Mouse (Mus musculus): ENCODE measurements around the gene Nktr. TPM values are rescaled to one million over a fixed set of nuclear protein-coding genes. Genes with fewer than 3 reads are reported as not detected.
A peak's percentile ranks its signal among the peaks of the same experiment; 100 is the strongest.

Gene Nktr
- polyA plus RNA-seq, 1 experiment from 2014 or later: 62.6 TPM

DNA sequence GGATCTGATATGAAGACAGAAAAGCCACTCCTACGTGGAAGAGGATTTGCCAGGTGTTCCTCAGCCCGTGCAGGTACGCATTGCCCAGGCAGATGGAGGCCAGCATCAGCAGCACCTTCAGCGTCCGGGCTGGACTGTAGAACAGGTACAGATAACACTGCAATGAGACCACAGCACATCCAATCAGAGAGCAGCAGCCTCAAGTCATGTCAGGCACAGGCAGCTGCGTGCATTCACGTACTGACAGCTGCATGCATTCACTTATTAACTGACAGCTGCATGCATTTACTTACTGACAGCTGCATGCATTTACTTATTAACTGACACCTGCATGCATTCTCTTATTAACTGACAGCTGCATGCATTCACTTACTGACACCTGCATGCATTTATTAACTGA lies 34.3 kb upstream of the Nktr start:
- WGBS: 69% methylated on average over 7 of the region's 7 CpGs
- no peak for ATAC-seq
- no peak overlapping the region for H3K9ac ChIP-seq
- no peak overlapping the region for H3K4me2 ChIP-seq (replicated peaks)
- no peak overlapping the region for H3K27ac ChIP-seq
- H3K27me3 ChIP-seq (replicated peaks): no peaks in the 10 kb centered on the region
- H3K4me3 ChIP-seq (replicated peaks): no peak overlapping the region
- H3K36me3 ChIP-seq: peaks cover 14% of the 10 kb centered on the region
- H3K9me3 ChIP-seq: no peaks in the 10 kb centered on the region
- 0 out of 2 replicates have a peak, but pooled peaks cover 1% of the 10 kb centered on the region for H3K4me1 ChIP-seq (replicated peaks)

DNA sequence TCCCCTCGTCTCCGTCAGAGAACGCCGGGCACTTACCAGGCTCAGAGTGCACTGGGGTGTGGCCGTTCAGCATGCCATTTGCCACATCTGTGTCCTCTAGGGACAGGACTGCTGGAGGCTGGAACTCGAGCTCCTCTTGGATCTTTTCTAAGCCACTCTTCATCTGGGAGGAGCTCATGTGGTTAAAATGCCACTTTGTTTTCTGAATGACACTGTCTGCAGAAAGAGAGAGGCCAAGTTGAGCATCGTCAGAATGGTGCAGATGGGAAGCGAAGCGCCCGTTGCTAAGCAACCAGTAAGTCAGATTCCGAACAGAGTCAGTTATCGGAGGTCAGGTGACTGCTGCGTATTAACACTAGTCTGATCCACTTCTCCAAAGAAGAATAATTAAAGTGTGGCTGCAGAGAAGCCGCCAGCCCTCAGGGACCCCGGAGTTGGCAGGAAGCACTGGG lies 28.7 kb upstream of the Nktr start:
- WGBS: 79% methylated on average over 15 of the region's 15 CpGs

DNA sequence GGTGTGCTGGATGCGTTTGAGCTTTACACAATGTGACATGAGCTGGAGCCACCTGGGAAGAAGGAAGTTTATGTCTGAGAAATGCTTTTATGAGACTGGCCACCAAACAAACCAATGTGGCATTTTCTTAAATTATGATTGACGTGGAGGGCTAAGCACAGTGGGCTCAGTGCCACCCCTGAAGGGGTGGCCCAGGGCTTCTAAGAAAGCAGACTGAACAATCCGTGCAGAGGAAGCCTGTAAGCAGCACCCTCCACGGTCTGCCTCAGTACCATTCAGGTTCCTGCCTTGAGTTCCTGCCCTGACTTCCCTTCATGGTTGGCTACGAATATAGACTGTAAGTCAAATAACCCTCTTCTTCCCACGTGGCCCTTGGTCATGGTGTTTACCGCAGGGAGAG lies 28.2 kb upstream of the Nktr start:
- Histone ChIP-seq H3K9ac (no peak overlapping the region), H3K27me3 (replicated peaks) (no peaks in the 10 kb centered on the region), H3K27ac (no peak overlapping the region), H3K4me1 (replicated peaks) (no peaks in the 10 kb centered on the region), H3K4me3 (replicated peaks) (no peak overlapping the region), H3K36me3 (peaks cover 14% of the 10 kb centered on the region), H3K4me2 (replicated peaks) (no peak overlapping the region), H3K9me3 (no peaks in the 10 kb centered on the region)
- 87% methylated on average over 7 of the region's 7 CpGs for WGBS
- no peak for ATAC-seq

More for the DNA sequence above, 28.7 kb upstream of the Nktr start:
- Histone ChIP-seq H3K27me3 (replicated peaks) (no peaks in the 10 kb centered on the region), H3K9ac (no peak overlapping the region), H3K27ac (no peak overlapping the region), H3K4me3 (replicated peaks) (no peak overlapping the region), H3K9me3 (no peaks in the 10 kb centered on the region), H3K36me3 (peaks cover 18% of the 10 kb centered on the region), H3K4me1 (replicated peaks) (no peaks in the 10 kb centered on the region), H3K4me2 (replicated peaks) (no peak overlapping the region)
- ATAC-seq: no peak

DNA sequence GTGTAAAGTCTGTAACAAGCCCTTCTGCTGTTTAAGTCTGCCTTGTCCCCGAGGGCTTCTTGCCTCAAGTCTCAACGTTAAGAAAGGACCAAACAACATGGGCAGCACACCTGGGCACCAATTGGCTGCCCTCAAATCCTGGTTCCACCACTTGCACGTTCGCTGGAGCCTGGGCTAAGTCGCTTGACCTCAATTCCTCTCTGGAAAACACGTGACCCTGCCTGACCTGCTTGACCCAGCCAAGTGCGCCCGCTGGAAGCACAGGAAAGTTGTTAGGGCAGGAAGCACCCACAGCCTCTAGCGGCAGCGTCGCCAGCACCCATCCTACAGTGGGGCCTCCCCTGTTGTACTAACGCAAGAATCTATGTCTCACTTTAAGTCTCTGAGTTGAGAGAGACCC lies 24.2 kb upstream of the Nktr start:
- Histone ChIP-seq H3K27ac (no peak overlapping the region), H3K9me3 (no peaks in the 10 kb centered on the region), H3K36me3 (0 out of 2 replicates have a peak, but pooled peaks cover 8% of the 10 kb centered on the region), H3K4me1 (replicated peaks) (no peaks in the 10 kb centered on the region), H3K27me3 (replicated peaks) (no peaks in the 10 kb centered on the region), H3K4me3 (replicated peaks) (no peak overlapping the region), H3K9ac (no peak overlapping the region), H3K4me2 (replicated peaks) (no peak overlapping the region)
- no peak for ATAC-seq
- WGBS: 80% methylated on average over 12 of the region's 12 CpGs

DNA sequence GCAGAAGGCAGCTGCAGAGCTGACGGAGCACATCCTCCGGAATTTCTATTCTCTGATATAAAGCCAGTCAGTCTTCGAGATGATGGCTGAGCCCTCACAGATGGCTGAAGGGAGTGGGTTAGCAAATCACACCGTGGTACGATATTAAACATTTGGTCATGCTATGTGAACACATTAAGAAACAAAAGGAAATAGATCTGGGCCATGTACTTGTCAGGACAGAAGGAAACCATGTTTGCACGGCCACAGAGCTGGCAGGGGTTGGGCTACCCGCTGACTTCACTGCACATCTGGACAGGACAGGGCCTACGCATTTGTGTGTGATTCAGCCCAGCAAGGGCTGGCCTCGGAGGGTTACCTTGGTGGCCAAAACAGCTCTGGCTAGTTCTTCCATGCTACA lies 22.3 kb upstream of the Nktr start:
- H3K9ac ChIP-seq: no peak overlapping the region
- no peaks in the 10 kb centered on the region for H3K9me3 ChIP-seq
- no peak for ATAC-seq
- H3K4me3 ChIP-seq (replicated peaks): no peak overlapping the region
- 0 out of 2 replicates have a peak, but pooled peaks cover 3% of the 10 kb centered on the region for H3K36me3 ChIP-seq
- 91% methylated on average over 9 of the region's 9 CpGs for WGBS
- no peak overlapping the region for H3K4me2 ChIP-seq (replicated peaks)
- no peaks in the 10 kb centered on the region for H3K27me3 ChIP-seq (replicated peaks)
- no peak overlapping the region for H3K27ac ChIP-seq
- no peaks in the 10 kb centered on the region for H3K4me1 ChIP-seq (replicated peaks)

DNA sequence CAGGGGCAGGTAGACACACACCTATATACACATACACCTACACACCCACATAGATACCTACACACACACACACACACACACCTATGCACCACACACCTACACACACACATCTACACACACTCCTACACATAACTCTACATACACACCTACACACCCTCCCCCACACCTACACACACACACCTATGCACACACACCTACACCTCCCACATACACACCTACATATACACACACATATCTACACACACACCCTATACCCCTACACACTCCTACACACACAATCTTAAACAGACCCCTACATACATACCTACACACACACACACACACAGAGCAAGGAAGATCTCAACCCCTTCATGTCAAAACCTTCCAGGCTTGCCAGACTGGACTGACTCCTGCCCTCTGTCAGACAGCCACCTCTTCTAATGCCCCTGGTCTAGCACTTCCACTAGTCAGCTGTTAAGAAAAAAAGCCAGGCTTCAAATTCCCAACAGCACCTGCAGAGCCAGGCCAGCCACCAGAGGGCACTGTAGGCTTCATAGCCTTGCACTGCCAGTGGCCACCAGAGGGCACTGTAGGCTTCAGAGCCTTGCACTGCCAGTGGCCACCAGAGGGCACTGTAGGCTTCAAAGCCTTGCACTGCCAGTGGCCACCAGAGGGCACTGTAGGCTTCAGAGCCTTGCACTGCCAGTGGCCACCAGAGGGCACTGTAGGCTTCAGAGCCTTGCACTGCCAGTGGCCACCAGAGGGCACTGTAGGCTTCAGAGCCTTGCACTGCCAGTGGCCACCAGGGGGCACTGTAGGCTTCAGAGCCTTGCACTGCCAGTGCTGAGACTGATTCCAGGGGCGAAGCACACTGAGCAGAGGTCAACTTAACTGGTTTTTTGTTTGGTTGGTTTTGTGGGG lies 21.6 kb upstream of the Nktr start:
- H3K4me2 ChIP-seq (replicated peaks): no peak overlapping the region
- H3K4me1 ChIP-seq (replicated peaks): no peaks in the 10 kb centered on the region
- no peaks in the 10 kb centered on the region for H3K9me3 ChIP-seq
- 89% methylated on average over 1 of the region's 1 CpGs for WGBS
- no peak overlapping the region for H3K27ac ChIP-seq
- peak; percentile 41; the same call in 1 of the 2 replicates for ATAC-seq
- H3K36me3 ChIP-seq: 0 out of 2 replicates have a peak, but pooled peaks cover 3% of the 10 kb centered on the region
- H3K9ac ChIP-seq: no peak overlapping the region
- H3K27me3 ChIP-seq (replicated peaks): no peaks in the 10 kb centered on the region
- no peak overlapping the region for H3K4me3 ChIP-seq (replicated peaks)

DNA sequence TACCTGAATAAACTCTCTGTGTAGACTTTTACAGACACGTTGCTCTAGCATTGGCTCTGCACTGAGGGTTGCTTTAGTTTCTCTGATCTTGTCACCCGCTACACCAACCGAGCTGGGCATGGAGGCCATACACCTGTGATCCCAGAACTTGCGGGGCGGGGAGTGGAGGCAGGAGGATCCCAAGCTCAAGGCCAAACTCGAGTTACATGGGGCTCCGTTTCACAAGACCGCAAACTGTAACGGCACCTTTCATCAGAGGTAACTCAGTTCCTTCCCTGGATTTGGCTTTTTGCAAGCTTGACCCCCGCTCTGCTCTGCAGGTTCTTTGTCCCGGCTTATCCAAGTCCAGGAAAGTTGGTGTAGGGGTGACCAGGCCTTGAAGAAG lies 14.7 kb upstream of the Nktr start:
- WGBS: 34% methylated on average over 11 of the region's 11 CpGs
- Histone ChIP-seq H3K4me1 (replicated peaks) (peaks cover 17% of the 10 kb centered on the region), H3K9ac (peak overlapping the region; percentile 70; the same call in 1 of the 2 replicates), H3K4me2 (replicated peaks) (peak overlapping the region; percentile 92), H3K4me3 (replicated peaks) (peak overlapping the region; percentile 86), H3K27me3 (replicated peaks) (no peaks in the 10 kb centered on the region), H3K9me3 (no peaks in the 10 kb centered on the region), H3K27ac (no peak overlapping the region), H3K36me3 (no peaks in the 10 kb centered on the region)
- ATAC-seq: no peak

DNA sequence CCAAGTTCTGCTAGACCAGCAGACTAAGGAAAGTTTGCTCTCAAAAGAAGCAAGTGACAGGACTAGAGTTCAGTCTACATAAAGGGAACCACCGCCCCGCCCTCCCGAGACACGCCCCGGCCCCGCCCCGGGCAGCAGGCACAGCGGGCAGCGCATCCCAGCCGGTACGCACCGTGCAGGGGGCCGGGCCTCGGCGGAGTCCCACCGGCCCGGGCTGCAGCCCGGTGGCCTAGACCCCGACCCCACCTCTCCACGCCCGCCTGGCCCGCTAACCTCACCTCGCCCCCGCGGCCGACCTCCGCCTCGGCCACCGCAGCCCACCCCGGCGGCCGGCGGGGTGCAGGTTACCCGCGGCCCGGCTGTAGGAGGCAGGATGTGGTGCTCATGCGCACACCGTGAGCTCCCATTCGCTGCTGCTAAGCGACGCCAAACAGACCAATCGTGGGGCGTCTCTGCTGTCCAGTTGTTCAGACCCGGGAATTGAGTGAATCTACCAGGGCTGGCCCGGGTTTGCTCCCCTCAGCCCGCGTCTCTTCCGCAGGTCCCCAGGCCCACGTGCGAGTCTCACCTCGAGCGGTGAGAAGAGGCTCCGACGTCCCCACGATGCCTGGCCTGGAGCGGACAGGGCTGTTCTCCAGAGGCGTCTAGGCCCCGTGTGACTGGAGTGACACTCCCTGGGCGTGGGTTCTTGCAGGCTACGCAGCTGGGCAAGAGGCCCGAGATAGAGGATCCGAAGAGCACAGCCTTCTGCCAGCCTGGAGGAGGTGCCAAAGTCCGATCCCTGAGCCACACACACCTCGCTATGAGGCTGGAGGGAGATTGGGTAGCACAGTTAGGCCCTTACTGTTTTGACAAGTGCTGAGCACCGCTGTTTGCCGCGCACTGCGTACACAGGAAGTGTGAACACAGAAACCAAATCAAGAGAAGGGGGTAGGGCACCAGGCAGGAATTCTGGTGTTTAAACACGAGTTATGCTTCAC lies 14.0 kb upstream of the Nktr start, which contains the start of gene Sec22c:
Gene Sec22c (minus strand): TSS at position 845 of the 980 bp plus-strand sequence.
- ATAC-seq: peak; percentile 99
- no peaks in the 10 kb centered on the region for H3K9me3 ChIP-seq
- no peaks in the 10 kb centered on the region for H3K27me3 ChIP-seq (replicated peaks)
- H3K36me3 ChIP-seq: no peaks in the 10 kb centered on the region
- peak within 1 kb of the TSS; percentile 86 for H3K4me3 ChIP-seq (replicated peaks)
- H3K27ac ChIP-seq: peak within 1 kb of the TSS; percentile 91
- under 1% methylated on average over 66 of the region's 69 CpGs for WGBS
- H3K9ac ChIP-seq: peak within 1 kb of the TSS; percentile 70
- H3K4me1 ChIP-seq (replicated peaks): peaks cover 20% of the 10 kb centered on the region
- H3K4me2 ChIP-seq (replicated peaks): peak within 1 kb of the TSS; percentile 92

DNA sequence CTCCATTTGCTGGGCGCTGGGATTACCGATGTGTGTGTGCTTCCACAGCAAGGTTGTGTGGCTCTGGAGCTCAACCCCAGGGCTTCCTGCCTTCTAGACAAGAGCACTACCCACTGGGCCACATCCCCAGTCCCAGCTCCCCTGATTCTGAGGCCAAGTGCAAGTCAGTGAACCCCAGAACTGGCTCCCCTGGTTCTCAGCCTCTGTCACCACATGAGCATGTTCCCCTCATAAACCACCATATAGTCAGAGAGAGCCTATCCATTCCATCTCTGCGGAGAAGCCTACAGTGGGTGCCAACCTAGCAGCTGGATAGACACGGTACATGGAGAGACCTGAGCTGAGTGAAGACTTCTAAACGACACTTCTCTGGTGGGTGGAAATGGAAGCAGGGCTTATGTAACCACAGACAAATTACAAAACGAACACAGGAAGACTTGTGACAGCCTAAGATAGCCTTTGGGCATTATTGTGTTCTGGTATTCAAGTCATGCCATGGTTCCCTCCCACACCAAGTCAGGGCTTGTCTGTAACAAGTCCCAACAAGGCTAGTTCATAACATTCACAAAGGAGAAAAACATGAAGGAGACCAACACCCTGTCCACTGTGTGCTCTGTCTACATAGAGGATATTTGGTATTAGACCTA lies 12.8 kb upstream of the Nktr start:
- no peaks in the 10 kb centered on the region for H3K9me3 ChIP-seq
- no peak overlapping the region for H3K9ac ChIP-seq
- H3K4me3 ChIP-seq (replicated peaks): no peak overlapping the region
- H3K4me1 ChIP-seq (replicated peaks): peaks cover 20% of the 10 kb centered on the region
- no peak overlapping the region; the same call in 1 of the 2 replicates for H3K4me2 ChIP-seq (replicated peaks)
- no peak for ATAC-seq
- H3K27me3 ChIP-seq (replicated peaks): no peaks in the 10 kb centered on the region
- H3K27ac ChIP-seq: peak overlapping the region; percentile 91; the same call in 1 of the 2 replicates
- H3K36me3 ChIP-seq: no peaks in the 10 kb centered on the region
- WGBS: 79% methylated on average over 6 of the region's 6 CpGs

DNA sequence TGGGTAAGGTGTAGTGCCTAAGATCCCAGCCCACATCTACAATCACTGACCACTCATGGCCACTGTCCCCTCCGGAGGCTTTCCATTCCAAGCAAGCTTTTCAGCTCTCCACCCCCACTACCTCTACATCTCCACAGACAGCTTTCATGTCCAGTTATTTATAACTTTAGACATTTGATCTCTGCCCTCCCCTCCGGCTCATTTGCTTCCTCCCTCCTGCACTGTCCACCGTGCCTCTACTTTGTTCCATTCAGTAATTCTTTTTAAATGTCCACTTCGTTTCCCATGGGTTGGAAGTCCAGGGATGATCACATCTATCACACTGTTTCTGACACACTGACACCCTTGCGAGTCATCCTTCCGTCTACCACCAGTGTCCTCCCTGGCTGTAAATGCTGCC lies 11.2 kb upstream of the Nktr start:
- Histone ChIP-seq H3K9ac (no peak overlapping the region), H3K36me3 (no peaks in the 10 kb centered on the region), H3K27ac (no peak overlapping the region), H3K4me3 (replicated peaks) (no peak overlapping the region), H3K4me1 (replicated peaks) (peaks cover 20% of the 10 kb centered on the region), H3K4me2 (replicated peaks) (no peak overlapping the region), H3K27me3 (replicated peaks) (no peaks in the 10 kb centered on the region), H3K9me3 (no peaks in the 10 kb centered on the region)
- 62% methylated on average over 6 of the region's 6 CpGs for WGBS
- ATAC-seq: no peak

DNA sequence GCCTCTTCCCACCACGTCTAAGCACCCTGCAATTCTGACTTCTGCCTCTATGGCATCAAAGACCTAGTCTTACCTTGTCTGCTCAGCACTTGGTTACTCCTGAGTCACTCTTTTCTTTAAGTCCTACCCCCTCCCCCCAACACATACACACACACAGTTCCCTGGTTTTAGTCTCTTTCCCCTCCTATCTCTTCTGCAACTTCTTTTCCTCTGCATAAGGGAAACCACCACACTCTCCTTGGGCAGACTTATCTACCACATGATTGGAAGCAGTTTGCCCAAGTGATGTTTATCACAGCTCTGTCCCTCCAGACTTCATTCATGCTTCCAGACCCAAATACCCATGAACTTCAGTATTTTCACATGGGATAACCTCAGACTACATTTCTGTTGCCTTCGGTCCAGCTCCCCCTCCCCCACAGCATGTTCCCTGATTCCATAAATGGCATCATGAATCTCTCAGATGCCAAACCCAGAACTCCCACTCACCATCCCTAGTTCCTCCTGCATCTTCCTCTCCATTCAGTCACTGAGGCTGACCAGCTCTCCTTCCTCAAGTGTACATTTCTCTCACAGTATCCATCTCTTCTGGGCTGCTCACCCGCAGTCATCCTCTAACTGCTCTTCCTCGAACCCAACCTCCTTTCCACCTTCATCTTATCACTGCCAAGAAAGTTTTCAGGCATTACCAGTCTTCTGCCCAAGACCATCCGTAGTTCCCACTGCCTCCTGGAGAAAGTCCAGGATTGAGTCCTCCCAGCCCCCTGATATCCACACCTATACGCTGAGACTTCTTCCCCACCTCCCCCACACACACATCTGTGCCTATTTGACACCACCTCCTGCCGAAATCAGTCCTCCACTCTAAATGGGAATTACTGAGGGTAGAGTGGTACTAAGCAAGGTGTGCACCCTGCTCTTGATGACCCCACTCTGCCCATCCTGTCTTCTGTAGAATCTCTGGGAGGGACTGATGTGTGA lies 10.2 kb upstream of the Nktr start:
- no peaks in the 10 kb centered on the region for H3K9me3 ChIP-seq
- no peak overlapping the region for H3K9ac ChIP-seq
- H3K27me3 ChIP-seq (replicated peaks): no peaks in the 10 kb centered on the region
- WGBS: 67% methylated on average over 7 of the region's 7 CpGs
- no peak overlapping the region for H3K27ac ChIP-seq
- no peak for ATAC-seq
- 0 out of 2 replicates have a peak, but pooled peaks cover 4% of the 10 kb centered on the region for H3K36me3 ChIP-seq
- no peak overlapping the region for H3K4me2 ChIP-seq (replicated peaks)
- no peak overlapping the region for H3K4me3 ChIP-seq (replicated peaks)
- H3K4me1 ChIP-seq (replicated peaks): peaks cover 16% of the 10 kb centered on the region

All from intestine, embryonic 15.5 days (tissue).